15 mouse cellular contexts compared by ENCODE assay signal in genomic region chr19:40490765-40491164, GRCm38 (mm10). TPM values are rescaled to one million over a fixed set of nuclear protein-coding genes. Genes with fewer than 3 reads are reported as not detected.
DNase-seq lines count a peak whose midpoint lies in the region; ATAC-seq and TF ChIP-seq lines count a peak whose summit lies in the region.
"Had no signal": no experiment of that assay in that cellular context is flagged by ENCODE, and none has a peak within 500 bp of the region (broad histone marks: within the 10 kb centered on the region; RNA-seq: fewer than 3 reads in every experiment).

No protein-coding gene starts in this region.

- no peaks in the 10 kb centered on the region for H3K9me3 ChIP-seq in midbrain, embryonic 13.5 days
- no peaks in the 10 kb centered on the region for H3K9me3 ChIP-seq in midbrain, embryonic 15.5 days
- H3K9me3 ChIP-seq in kidney, postnatal 0 days (replicated peaks; ENCODE audit: low read length), result no peaks in the 10 kb centered on the region
- H3K9me3 ChIP-seq: embryonic facial prominence, embryonic 15.5 days; limb, embryonic 15.5 days had no signal

- DNase-seq in heart, adult 18-20 months, result peak; percentile 61 to 63
- no peak for DNase-seq in heart, postnatal 36 days
- peak; percentile 49 for DNase-seq in kidney, postnatal 0 days (ENCODE audit: low spot score)
- no peak for DNase-seq in right cerebral cortex, postnatal 25 days
- DNase-seq in Muller cell, postnatal 12 days (ENCODE audit: inconsistent ontology term), result no peak
- no peak for DNase-seq in T-cell, adult 2 months (ENCODE audit: low spot score)
- DNase-seq: cerebellum, adult 18-20 months; gastrocnemius, postnatal 10 days; retina, postnatal 1 day had no signal

- TF ChIP-seq CTCF in kidney, postnatal 0 days (IDR thresholded peaks at IDR 0.05; ENCODE audit: low read depth), result no peak

- H3K27ac ChIP-seq in midbrain, embryonic 13.5 days, result peak overlapping the region; percentile 6; the same call in 1 of the 2 replicates
- no peak overlapping the region for H3K27ac ChIP-seq in midbrain, embryonic 15.5 days
- 0 out of 2 replicates have a peak overlapping the region, but pooled peaks have one; percentile 5 for H3K27ac ChIP-seq in kidney, postnatal 0 days
- H3K27ac ChIP-seq: embryonic facial prominence, embryonic 15.5 days; limb, embryonic 15.5 days had no signal

- peaks cover 51% of the 10 kb centered on the region for H3K4me1 ChIP-seq in midbrain, embryonic 13.5 days (replicated peaks)
- H3K4me1 ChIP-seq in midbrain, embryonic 15.5 days, result peaks cover 48% of the 10 kb centered on the region
- H3K4me1 ChIP-seq in kidney, postnatal 0 days (replicated peaks; ENCODE audit: insufficient read depth, low read length), result peaks cover 31% of the 10 kb centered on the region

- no peaks in the 10 kb centered on the region for H3K36me3 ChIP-seq in midbrain, embryonic 13.5 days
- no peaks in the 10 kb centered on the region for H3K36me3 ChIP-seq in midbrain, embryonic 15.5 days (replicated peaks)
- H3K36me3 ChIP-seq in kidney, postnatal 0 days (ENCODE audit: insufficient read depth, low read length), result no peaks in the 10 kb centered on the region
- H3K36me3 ChIP-seq: embryonic facial prominence, embryonic 15.5 days; limb, embryonic 15.5 days had no signal

- no peak overlapping the region for H3K4me2 ChIP-seq in midbrain, embryonic 13.5 days (replicated peaks)
- no peak overlapping the region for H3K4me2 ChIP-seq in midbrain, embryonic 15.5 days
- no peak overlapping the region for H3K4me2 ChIP-seq in kidney, postnatal 0 days (ENCODE audit: low read length)
- H3K4me2 ChIP-seq: embryonic facial prominence, embryonic 15.5 days; limb, embryonic 15.5 days had no signal

- no peaks in the 10 kb centered on the region for H3K27me3 ChIP-seq in midbrain, embryonic 13.5 days
- H3K27me3 ChIP-seq in midbrain, embryonic 15.5 days (replicated peaks), result no peaks in the 10 kb centered on the region
- H3K27me3 ChIP-seq in kidney, postnatal 0 days (ENCODE audit: insufficient read depth, low read length), result no peaks in the 10 kb centered on the region
- H3K27me3 ChIP-seq: CH12.LX; embryonic facial prominence, embryonic 15.5 days; limb, embryonic 15.5 days had no signal

- intact Hi-C loops in heart, postnatal 36 days (cut with DNase I), result loop anchor here (5.0 kb wide), 1 partner anchor 98 kb away; no protein-coding TSS in a partner anchor

- WGBS in midbrain, embryonic 13.5 days, result 84% methylated on average over 8 of the region's 8 CpGs
- WGBS in midbrain, embryonic 15.5 days, result 79% methylated on average over 8 of the region's 8 CpGs
- WGBS in kidney, postnatal 0 days, result 43% methylated on average over 8 of the region's 8 CpGs

- H3K9ac ChIP-seq in midbrain, embryonic 13.5 days (replicated peaks), result no peak overlapping the region
- no peak overlapping the region for H3K9ac ChIP-seq in midbrain, embryonic 15.5 days
- H3K9ac ChIP-seq in kidney, postnatal 0 days (ENCODE audit: low read depth, low read length), result no peak overlapping the region
- H3K9ac ChIP-seq: embryonic facial prominence, embryonic 15.5 days; limb, embryonic 15.5 days had no signal

- no peak overlapping the region for H3K4me3 ChIP-seq in midbrain, embryonic 13.5 days (replicated peaks)
- H3K4me3 ChIP-seq in midbrain, embryonic 15.5 days, result no peak overlapping the region
- no peak overlapping the region for H3K4me3 ChIP-seq in kidney, postnatal 0 days (replicated peaks; ENCODE audit: low read depth, low read length)
- H3K4me3 ChIP-seq: embryonic facial prominence, embryonic 15.5 days; limb, embryonic 15.5 days; myocyte had no signal

- ATAC-seq in midbrain, embryonic 13.5 days, result no peak
- no peak for ATAC-seq in midbrain, embryonic 15.5 days (replicated peaks)
- ATAC-seq in kidney, postnatal 0 days (replicated peaks; ENCODE audit: low FRiP score, low read depth), result no peak

RNA-seq across cellular contexts. Expression of gene Sorbs1, which starts 22.8 kb away (rescaled TPM):
- total RNA-seq in heart, adult 18-20 months (2021), result 100 to 1,000 TPM; 642 to 766 TPM
- total RNA-seq in heart, postnatal 36 days (2021), result 100 to 1,000 TPM; 766 to 844 TPM
- polyA plus RNA-seq in midbrain, embryonic 13.5 days (2015; fragmentation: Nextera tagmentation; extraction: Ambion mirVana), result 77.6 and 78.7 TPM in 2 replicates
- polyA plus RNA-seq in midbrain, embryonic 15.5 days (2015; fragmentation: Nextera tagmentation; extraction: Ambion mirVana), result 93.9 and 94.3 TPM in 2 replicates
- polyA plus RNA-seq in kidney, postnatal 0 days (2015; fragmentation: Nextera tagmentation; extraction: Ambion mirVana), result 46.5 and 49.9 TPM in 2 replicates

Comparison
In these comparisons a context has a peak if more than half of its experiments do, and no peak if none do; other contexts are left out.
1. DNase-seq: peak in heart, adult 18-20 months (2 of 2) and kidney, postnatal 0 days (single experiment); none in heart, postnatal 36 days (0 of 2), right cerebral cortex, postnatal 25 days (single experiment), Muller cell, postnatal 12 days (single experiment) and T-cell, adult 2 months (single experiment).